Mouse (Mus musculus) cerebellum, adult 9-11 months (tissue): ENCODE results near the gene Wbp1.
"Not testable (repeated sequence)": the region's sequence is repeated elsewhere in the genome, so short reads cannot be mapped to it uniquely, and the experiment has no call there.

Experiments used
- DNase-seq: peaks from one replicate; pipeline ENCODE4 v3.0.0; 2022

The Wbp1 gene

GRCm38 (mm10) chr6:83120930-83121862, at the start of gene Wbp1:
Wbp1 (minus strand) TSS chr6:83121559.
- DNase-seq = peak; percentile 99

- DNase-seq = no peak
Observed at GRCm38 (mm10) chr6:83171063-83171462, 49.7 kb upstream of the Wbp1 start.

GRCm38 (mm10) chr6:83169872-83170271, 48.5 kb upstream of the Wbp1 start:
- DNase-seq = no peak

GRCm38 (mm10) chr6:83166243-83166630, 44.9 kb upstream of the Wbp1 start:
- DNase-seq = no peak

- DNase-seq = peak; percentile 95
Observed at GRCm38 (mm10) chr6:83165607-83166242, 44.4 kb upstream of the Wbp1 start, which contains the start of gene Dctn1. Dctn1 (plus strand) TSS chr6:83165920.

- DNase-seq = no peak
Observed at GRCm38 (mm10) chr6:83165026-83165606, 43.8 kb upstream of the Wbp1 start.

GRCm38 (mm10) chr6:83162701-83163100, 41.3 kb upstream of the Wbp1 start:
- peak; percentile 84 for DNase-seq

- DNase-seq = peak; percentile 74
Observed at GRCm38 (mm10) chr6:83161921-83162641, 40.7 kb upstream of the Wbp1 start.

- DNase-seq = no peak
Observed at GRCm38 (mm10) chr6:83161442-83161841, 40.1 kb upstream of the Wbp1 start.

GRCm38 (mm10) chr6:83159456-83159855, 38.1 kb upstream of the Wbp1 start:
- not testable (repeated sequence) for DNase-seq

GRCm38 (mm10) chr6:83156259-83156684, 34.9 kb upstream of the Wbp1 start, which contains the start of the genes Wdr54 and 1700003E16Rik:
Wdr54 (minus strand) TSS chr6:83156397.
1700003E16Rik (plus strand) TSS chr6:83156404.
- peak; percentile 78 for DNase-seq

- DNase-seq = no peak
Observed at GRCm38 (mm10) chr6:83155552-83156238, 34.3 kb upstream of the Wbp1 start.

GRCm38 (mm10) chr6:83153485-83153884, 32.1 kb upstream of the Wbp1 start:
- no peak for DNase-seq

- no peak for DNase-seq
Observed at GRCm38 (mm10) chr6:83153038-83153437, 31.7 kb upstream of the Wbp1 start.

- no peak for DNase-seq
Observed at GRCm38 (mm10) chr6:83151721-83152120, 30.4 kb upstream of the Wbp1 start.

GRCm38 (mm10) chr6:83147280-83147679, 25.9 kb upstream of the Wbp1 start:
- no peak for DNase-seq

- DNase-seq = no peak
Observed at GRCm38 (mm10) chr6:83145805-83146204, 24.4 kb upstream of the Wbp1 start.

GRCm38 (mm10) chr6:83145209-83145608, 23.9 kb upstream of the Wbp1 start:
- no peak for DNase-seq

- no peak for DNase-seq
Observed at GRCm38 (mm10) chr6:83142886-83143285, 21.5 kb upstream of the Wbp1 start.

GRCm38 (mm10) chr6:83142211-83142731, 20.9 kb upstream of the Wbp1 start:
- DNase-seq = no peak

- DNase-seq = no peak
Observed at GRCm38 (mm10) chr6:83141636-83142035, 20.3 kb upstream of the Wbp1 start.

- DNase-seq = no peak
Observed at GRCm38 (mm10) chr6:83140044-83140443, 18.7 kb upstream of the Wbp1 start.
